Mouse (Mus musculus) thymus, adult 2 months (tissue): ENCODE measurements around the gene Taf15.

ENCODE experiments used
- CTCF ChIP-seq: fragments of 200-500 bp; IDR thresholded peaks from 2 replicates; pipeline ENCODE4 v1.5.1; 2012; ENCODE audit warnings: mild to moderate bottlenecking, control low read depth, low read length, moderate library complexity, borderline replicate concordance; ENCODE audit not compliant: control insufficient read depth, poor library complexity, insufficient read depth; ENCODE audit errors: extremely low read depth
- POLR2A ChIP-seq: fragments of 200-500 bp; IDR thresholded peaks from 2 replicates; pipeline ENCODE4 v1.6.1; 2012; ENCODE audit warnings: mild to moderate bottlenecking, low read length, control low read depth, moderate library complexity; ENCODE audit not compliant: control insufficient read depth, poor library complexity, insufficient read depth; ENCODE audit errors: extremely low read depth

- TF ChIP-seq POLR2A (no peak), CTCF (peak; percentile 77; the same call in 1 of the 2 replicates)
Observed at GRCm38 (mm10) chr11:83424681-83425080, 48.2 kb upstream of the Taf15 start.
